In the genomic region with DNA sequence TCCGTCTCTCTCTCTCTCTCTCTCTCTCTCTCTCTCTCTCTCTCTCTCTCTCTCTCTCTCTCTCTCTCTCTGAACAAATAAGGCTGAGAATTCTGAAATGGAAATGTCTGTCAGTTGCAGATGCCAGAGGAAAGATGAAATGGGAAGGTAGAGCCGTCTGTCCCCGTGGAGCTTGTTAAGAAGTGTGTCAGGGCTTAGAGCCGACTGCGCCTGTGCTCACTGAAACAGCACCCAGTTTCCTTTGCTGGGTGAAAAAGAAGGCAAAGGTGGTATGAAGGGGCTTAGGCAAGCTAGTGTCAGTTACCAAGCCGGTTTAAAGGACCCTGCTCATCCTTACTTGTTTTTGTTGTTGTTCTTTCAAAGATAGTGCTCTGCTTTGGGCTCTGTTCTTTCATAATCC, we compare ENCODE assay signal across 10 mouse cellular contexts.
DNase-seq lines count a peak whose midpoint lies in the region; ATAC-seq and TF ChIP-seq lines count a peak whose summit lies in the region.
"Had no signal": no experiment of that assay in that cellular context is flagged by ENCODE, and none has a peak within 500 bp of the region (broad histone marks: within the 10 kb centered on the region; RNA-seq: fewer than 3 reads in every experiment).

No protein-coding gene starts in this region.

- intact Hi-C loops in heart, adult 2 months (cut with DNase I) = no loop called here

- H3K4me3 ChIP-seq in heart, adult 2 months = peak overlapping the region; percentile 42
- H3K4me3 ChIP-seq in hindbrain, embryonic 10.5 days = peak overlapping the region; percentile 38
- no peak overlapping the region for H3K4me3 ChIP-seq in midbrain, embryonic 14.5 days (replicated peaks; ENCODE audit: low read depth, low read length)

- no peak for TF ChIP-seq EP300 in heart, adult 2 months (IDR thresholded peaks at IDR 0.05; ENCODE audit: insufficient read depth, low read depth, low read length)

- peak overlapping the region; percentile 29 for H3K4me2 ChIP-seq in midbrain, embryonic 14.5 days (ENCODE audit: low read length)

- no peak for ATAC-seq in midbrain, embryonic 14.5 days (ENCODE audit: low FRiP score, low TSS enrichment)
- no peak for ATAC-seq in megakaryocyte-erythroid progenitor cell, adult 5-6 weeks (replicated peaks; ENCODE audit: low FRiP score, low TSS enrichment, poor library complexity, severe bottlenecking)
- ATAC-seq: inflammation-experienced regulatory T-cells, adult 6 months had no signal

- TF ChIP-seq POLR2A in heart, adult 2 months (IDR thresholded peaks at IDR 0.05; ENCODE audit: insufficient read depth, low read depth, low read length) = no peak

- 16% methylated on average over 5 of the region's 6 CpGs for WGBS in heart, adult 2 months
- WGBS in hindbrain, embryonic 10.5 days = 42% methylated on average over 5 of the region's 6 CpGs
- WGBS in midbrain, embryonic 14.5 days = 19% methylated on average over 5 of the region's 6 CpGs

- H3K79me2 ChIP-seq in heart, adult 2 months (replicated peaks; ENCODE audit: control insufficient read depth, insufficient read depth, low read length) = no peaks in the 10 kb centered on the region

- no peaks in the 10 kb centered on the region for H3K9me3 ChIP-seq in hindbrain, embryonic 10.5 days
- no peaks in the 10 kb centered on the region for H3K9me3 ChIP-seq in midbrain, embryonic 14.5 days (ENCODE audit: control insufficient read depth, low read length)

- TF ChIP-seq CTCF in heart, adult 2 months (IDR thresholded peaks at IDR 0.05) = no peak

- no peak for DNase-seq in heart, adult 2 months
- no peak for DNase-seq in heart, adult 8-10 months (ENCODE audit: low spot score)
- peak; percentile 42 for DNase-seq in MN1 (ENCODE audit: low spot score)
- no peak for DNase-seq in hindbrain, embryonic 10.5 days (ENCODE audit: low spot score)
- peak; percentile 60 for DNase-seq in midbrain, embryonic 14.5 days
- no peak for DNase-seq in cerebellum, postnatal 14 days
- DNase-seq in adrenal gland, postnatal 36 days = no peak

- peak overlapping the region; percentile 46 for H3K9ac ChIP-seq in heart, adult 2 months (ENCODE audit: low read depth, low read length)
- no peak overlapping the region for H3K9ac ChIP-seq in midbrain, embryonic 14.5 days (replicated peaks; ENCODE audit: low read length)

- peaks cover 2% of the 10 kb centered on the region; the same call in 1 of the 2 replicates for H3K36me3 ChIP-seq in heart, adult 2 months (ENCODE audit: control insufficient read depth, insufficient read depth, low read length)
- H3K36me3 ChIP-seq in hindbrain, embryonic 10.5 days = no peaks in the 10 kb centered on the region
- no peaks in the 10 kb centered on the region for H3K36me3 ChIP-seq in midbrain, embryonic 14.5 days (ENCODE audit: control insufficient read depth, insufficient read depth, low read length)

- peak overlapping the region; percentile 67 for H3K27ac ChIP-seq in heart, adult 2 months
- H3K27ac ChIP-seq in hindbrain, embryonic 10.5 days = peak overlapping the region; percentile 85
- peak overlapping the region; percentile 50; the same call in 1 of the 2 replicates for H3K27ac ChIP-seq in midbrain, embryonic 14.5 days (replicated peaks; ENCODE audit: low read depth, low read length)
- H3K27ac ChIP-seq: macrophage had no signal

- no peaks in the 10 kb centered on the region for H3K27me3 ChIP-seq in heart, adult 2 months (ENCODE audit: control insufficient read depth, insufficient read depth, low read length)
- H3K27me3 ChIP-seq in hindbrain, embryonic 10.5 days (ENCODE audit: insufficient read depth, poor library complexity, severe bottlenecking) = no peaks in the 10 kb centered on the region
- no peaks in the 10 kb centered on the region for H3K27me3 ChIP-seq in midbrain, embryonic 14.5 days (ENCODE audit: control insufficient read depth, insufficient read depth, low read length)

- no peaks in the 10 kb centered on the region; the same call in none of the 2 replicates for H3K4me1 ChIP-seq in heart, adult 2 months (ENCODE audit: control insufficient read depth, insufficient read depth, low read length)
- H3K4me1 ChIP-seq in hindbrain, embryonic 10.5 days (replicated peaks) = peaks cover 55% of the 10 kb centered on the region
- H3K4me1 ChIP-seq in midbrain, embryonic 14.5 days (ENCODE audit: control insufficient read depth, insufficient read depth, low read length) = peaks cover 30% of the 10 kb centered on the region

Comparison
In these comparisons a context has a peak if more than half of its experiments do, and no peak if none do; other contexts are left out.
1. DNase-seq: peak in MN1 (single experiment) and midbrain, embryonic 14.5 days (single experiment); none in heart, adult 2 months (0 of 2), heart, adult 8-10 months (single experiment), hindbrain, embryonic 10.5 days (single experiment), cerebellum, postnatal 14 days (0 of 2) and adrenal gland, postnatal 36 days (0 of 2).
2. Peak in every context shown above with its lines, with median percentiles within 50 percentile points of each other: H3K27ac ChIP-seq.